Mouse (Mus musculus) intestine, embryonic 14.5 days (tissue): ENCODE data around the gene Aldh3b2. TPM values are rescaled to one million over a fixed set of nuclear protein-coding genes. Genes with fewer than 3 reads are reported as not detected.
A peak's percentile ranks its signal among the peaks of the same experiment; 100 is the strongest.

Experiments
- ATAC-seq: fragments of 200-750 bp; cut with Nextera tagmentation; replicated peaks from 2 replicates; pipeline ENCODE4 v1.8.0; 2017; ENCODE audit warnings: low read depth, moderate number of reproducible peaks, moderate TSS enrichment, moderate library complexity; ENCODE audit not compliant: low FRiP score, low TSS enrichment
- DNase-seq: peaks from one replicate; pipeline ENCODE4 v3.0.0-alpha.2; 2018; ENCODE audit warnings: low spot score
- H3K27ac ChIP-seq: fragments of 300-500 bp; sonication (generic); 2 replicates; pipeline ENCODE4 v1.5.1; 2014; ENCODE audit warnings: low read depth, mild to moderate bottlenecking, control low read depth
- H3K27me3 ChIP-seq: fragments of 300-500 bp; sonication (generic); replicated peaks from 2 replicates; pipeline ENCODE4 v1.6.1; 2014; ENCODE audit warnings: low read length, control low read depth; ENCODE audit not compliant: control insufficient read depth, insufficient read depth
- H3K36me3 ChIP-seq: fragments of 300-500 bp; sonication (generic); 2 replicates; pipeline ENCODE4 v1.6.1; 2014; ENCODE audit warnings: low read length, control low read depth; ENCODE audit not compliant: control insufficient read depth, insufficient read depth
- H3K4me1 ChIP-seq: fragments of 300-500 bp; sonication (generic); replicated peaks from 2 replicates; pipeline ENCODE4 v1.6.1; 2014; ENCODE audit warnings: low read length, control low read depth, mixed read lengths; ENCODE audit not compliant: control insufficient read depth, insufficient read depth
- H3K4me2 ChIP-seq: fragments of 300-500 bp; sonication (generic); 2 replicates; pipeline ENCODE4 v1.6.1; 2014; ENCODE audit warnings: low read length
- H3K4me3 ChIP-seq: fragments of 300-500 bp; sonication (generic); 2 replicates; pipeline ENCODE4 v1.5.1; 2014; ENCODE audit warnings: low read depth, low read length, control low read depth, mixed read lengths
- H3K9ac ChIP-seq: fragments of 300-500 bp; sonication (generic); 2 replicates; pipeline ENCODE4 v1.6.1; 2014; ENCODE audit warnings: mild to moderate bottlenecking, low read length
- H3K9me3 ChIP-seq: fragments of 300-500 bp; sonication (generic); 2 replicates; pipeline ENCODE4 v1.6.1; 2016; ENCODE audit warnings: low read length, control low read depth; ENCODE audit not compliant: control insufficient read depth
- WGBS: fragments of 180-500 bp; shearing (Covaris S2); extraction: QIAGEN DNeasy Blood & Tissue Kit; methylation state at CpG from one replicate; pipeline ENCODE4 v1.1.7; 2014; 5-methylcytosine and 5-hydroxymethylcytosine counted together
- polyA plus RNA-seq: library from polyadenylated mRNA; unstranded; fragments of >200 nt; fragmentation: Nextera tagmentation; extraction: Ambion mirVana; gene quantifications from 2 replicates; pipeline ENCODE4 v1.2.1, GENCODE M21; 2014

Gene Aldh3b2
- polyA plus RNA-seq, result 0.99 and 1.0 TPM in 2 replicates

GRCm38 (mm10) chr19:3972229-3972628 is at the start of gene Aldh3b2:
Gene Aldh3b2 (plus strand): TSS chr19:3972328.
- H3K4me2 ChIP-seq, result no peak within 1 kb of the TSS
- WGBS, result 20% methylated on average over 9 of the region's 9 CpGs
- H3K4me3 ChIP-seq, result no peak within 1 kb of the TSS

GRCm38 (mm10) chr19:3922661-3923371 is 49.3 kb upstream of the Aldh3b2 start:
- no peaks in the 10 kb centered on the region; the same call in 1 of the 2 replicates for H3K4me1 ChIP-seq
- no peaks in the 10 kb centered on the region for H3K27me3 ChIP-seq
- no peak overlapping the region for H3K4me2 ChIP-seq
- no peak overlapping the region for H3K4me3 ChIP-seq
- DNase-seq, result no peak
- WGBS, result 53% methylated on average over 10 of the region's 10 CpGs
- H3K9me3 ChIP-seq, result no peaks in the 10 kb centered on the region
- no peak overlapping the region for H3K9ac ChIP-seq
- no peak for ATAC-seq
- H3K36me3 ChIP-seq, result no peaks in the 10 kb centered on the region
- H3K27ac ChIP-seq, result no peak overlapping the region

More at GRCm38 (mm10) chr19:3972229-3972628, at the start of gene Aldh3b2:
- H3K9me3 ChIP-seq, result no peaks in the 10 kb centered on the region
- H3K36me3 ChIP-seq, result no peaks in the 10 kb centered on the region
- ATAC-seq (peak; percentile 64; the same call in 1 of the 2 replicates), DNase-seq (no peak)
- 0 out of 2 replicates have a peak, but pooled peaks cover 13% of the 10 kb centered on the region for H3K4me1 ChIP-seq
- H3K27ac ChIP-seq, result no peak within 1 kb of the TSS
- no peaks in the 10 kb centered on the region for H3K27me3 ChIP-seq
- H3K9ac ChIP-seq, result no peak within 1 kb of the TSS

DNA sequence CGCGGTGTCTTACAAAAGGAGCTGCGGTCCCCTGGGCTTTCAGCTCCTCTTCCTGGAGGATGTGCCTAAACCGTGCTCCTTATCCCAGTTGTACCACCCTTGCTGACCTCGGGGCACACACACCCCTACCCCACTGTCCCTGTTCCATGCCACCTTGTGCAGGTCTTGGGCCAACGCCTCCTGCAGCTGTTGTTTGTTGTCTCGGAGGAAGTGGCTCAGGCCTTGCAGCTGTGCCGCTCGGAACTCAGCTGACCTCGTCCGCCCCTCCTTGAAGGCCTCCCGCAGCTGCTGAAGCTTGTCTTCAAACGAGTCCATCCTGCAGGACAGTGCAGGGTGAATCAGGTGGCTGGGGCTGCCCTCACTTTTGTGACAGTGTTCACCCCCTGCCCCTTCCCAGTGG is 48.5 kb upstream of the Aldh3b2 start:
- no peak overlapping the region for H3K9ac ChIP-seq
- no peak overlapping the region for H3K4me3 ChIP-seq
- H3K27ac ChIP-seq, result 0 out of 2 replicates have a peak overlapping the region, but pooled peaks have one; percentile 34
- no peaks in the 10 kb centered on the region for H3K27me3 ChIP-seq
- 50% methylated on average over 13 of the region's 13 CpGs for WGBS
- no peak for ATAC-seq
- no peaks in the 10 kb centered on the region; the same call in 1 of the 2 replicates for H3K4me1 ChIP-seq
- H3K4me2 ChIP-seq, result no peak overlapping the region
- H3K36me3 ChIP-seq, result no peaks in the 10 kb centered on the region
- DNase-seq, result no peak
- H3K9me3 ChIP-seq, result no peaks in the 10 kb centered on the region

DNA sequence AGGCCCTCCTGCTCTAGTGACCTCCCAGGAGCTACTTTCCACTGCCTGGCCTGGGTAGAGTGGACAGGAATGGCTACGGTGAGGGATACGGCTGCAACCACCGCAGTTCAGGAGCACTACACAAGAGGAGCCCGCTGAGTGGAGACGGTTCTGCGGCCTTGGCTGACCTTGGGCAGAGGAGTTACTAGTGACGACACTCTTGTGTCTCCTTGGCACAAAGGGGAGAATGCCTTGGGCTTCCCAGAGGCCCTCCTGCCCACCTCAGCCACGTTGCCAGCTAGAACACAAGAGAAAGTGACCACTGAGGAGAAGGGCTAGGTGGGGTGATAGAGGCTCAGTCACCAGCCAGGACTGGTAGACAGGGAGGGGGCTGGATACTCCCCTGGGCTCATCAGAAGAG is 47.9 kb upstream of the Aldh3b2 start:
- no peak overlapping the region for H3K27ac ChIP-seq

GRCm38 (mm10) chr19:3924868-3925267 is 47.3 kb upstream of the Aldh3b2 start:
- DNase-seq (no peak), ATAC-seq (no peak)
- H3K27me3 ChIP-seq, result no peaks in the 10 kb centered on the region
- H3K4me1 ChIP-seq, result peaks cover 10% of the 10 kb centered on the region
- H3K4me2 ChIP-seq, result no peak overlapping the region
- WGBS, result 92% methylated on average over 7 of the region's 7 CpGs
- no peaks in the 10 kb centered on the region for H3K36me3 ChIP-seq
- no peak overlapping the region for H3K27ac ChIP-seq
- no peak overlapping the region for H3K9ac ChIP-seq
- H3K9me3 ChIP-seq, result no peaks in the 10 kb centered on the region
- no peak overlapping the region for H3K4me3 ChIP-seq

More for the DNA sequence above, 47.9 kb upstream of the Aldh3b2 start:
- H3K9ac ChIP-seq, result no peak overlapping the region
- no peaks in the 10 kb centered on the region for H3K36me3 ChIP-seq
- ATAC-seq (no peak), DNase-seq (no peak)
- no peaks in the 10 kb centered on the region for H3K27me3 ChIP-seq
- 72% methylated on average over 8 of the region's 8 CpGs for WGBS
- peaks cover 4% of the 10 kb centered on the region for H3K4me1 ChIP-seq
- H3K4me3 ChIP-seq, result no peak overlapping the region
- H3K9me3 ChIP-seq, result no peaks in the 10 kb centered on the region
- no peak overlapping the region for H3K4me2 ChIP-seq

DNA sequence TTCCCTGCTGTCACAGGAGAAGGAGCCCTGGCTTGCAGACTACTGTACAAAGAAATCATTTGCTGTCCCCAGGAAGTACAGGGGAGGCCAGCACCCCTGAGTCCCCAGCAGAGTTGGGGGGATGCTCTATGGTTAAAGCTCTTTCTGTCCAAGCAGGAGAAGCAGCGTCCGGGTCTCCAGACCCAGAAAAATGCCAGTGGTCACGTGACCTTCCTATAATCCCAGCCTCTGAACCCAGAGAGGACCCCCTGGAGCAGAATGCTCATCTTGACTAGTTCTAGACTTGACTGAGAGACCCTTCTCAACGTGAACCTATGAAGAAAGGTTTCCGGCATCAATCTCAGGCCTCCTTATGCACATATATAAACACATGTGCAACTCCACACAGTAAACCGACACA is 46.3 kb upstream of the Aldh3b2 start:
- peaks cover 10% of the 10 kb centered on the region for H3K4me1 ChIP-seq
- 77% methylated on average over 6 of the region's 6 CpGs for WGBS
- H3K4me3 ChIP-seq, result no peak overlapping the region
- no peaks in the 10 kb centered on the region for H3K9me3 ChIP-seq
- ATAC-seq (no peak), DNase-seq (no peak)
- no peaks in the 10 kb centered on the region for H3K27me3 ChIP-seq
- no peak overlapping the region for H3K27ac ChIP-seq
- no peak overlapping the region for H3K4me2 ChIP-seq
- no peak overlapping the region for H3K9ac ChIP-seq
- no peaks in the 10 kb centered on the region for H3K36me3 ChIP-seq

DNA sequence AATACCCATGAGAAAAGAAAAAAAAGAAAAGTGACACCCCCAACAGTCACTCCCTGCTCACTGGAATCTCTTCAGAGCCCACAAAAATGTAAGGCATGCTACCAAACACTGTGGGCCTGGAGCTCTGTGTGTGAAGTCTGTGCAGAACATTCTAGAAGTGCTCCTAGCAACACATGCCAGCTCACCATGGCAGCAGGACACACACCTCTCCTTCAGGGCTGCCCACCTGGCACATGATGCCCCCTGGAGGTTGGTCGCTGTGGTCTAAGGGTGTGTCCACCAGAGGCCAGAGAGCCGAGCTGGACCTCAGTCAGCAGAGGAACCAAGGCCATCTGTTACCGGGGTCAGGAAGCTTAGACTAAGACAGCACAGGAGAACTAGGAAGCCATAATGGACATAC is 45.8 kb upstream of the Aldh3b2 start:
- Histone ChIP-seq H3K9me3 (no peaks in the 10 kb centered on the region), H3K9ac (no peak overlapping the region), H3K4me1 (peaks cover 10% of the 10 kb centered on the region), H3K4me2 (no peak overlapping the region), H3K27me3 (no peaks in the 10 kb centered on the region), H3K4me3 (no peak overlapping the region), H3K27ac (no peak overlapping the region), H3K36me3 (no peaks in the 10 kb centered on the region)
- DNase-seq (no peak), ATAC-seq (no peak)
- WGBS, result 60% methylated on average over 3 of the region's 3 CpGs

- no peak for ATAC-seq
- 73% methylated on average over 6 of the region's 6 CpGs for WGBS
Measured at GRCm38 (mm10) chr19:3926685-3927084, 45.4 kb upstream of the Aldh3b2 start.

DNA sequence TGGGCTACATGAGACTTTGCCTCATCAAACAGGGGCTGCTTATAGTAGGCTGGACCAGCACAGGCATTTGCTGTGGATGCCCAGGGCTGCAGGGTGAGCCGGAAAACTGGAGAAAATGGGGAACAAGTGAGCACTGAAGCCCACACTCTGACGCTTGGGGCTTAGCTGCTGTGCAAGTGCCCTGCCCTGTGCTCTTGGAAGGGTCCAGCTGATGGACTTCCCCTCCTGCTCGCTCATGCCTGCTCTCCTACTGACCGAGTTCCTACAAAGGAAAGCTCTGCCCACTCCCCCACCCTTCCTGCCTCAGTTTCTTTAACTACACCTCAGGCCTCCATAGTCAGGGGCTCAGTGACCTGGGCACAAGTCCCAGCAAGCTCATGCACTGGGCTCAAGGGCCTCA is 44.1 kb upstream of the Aldh3b2 start:
- Histone ChIP-seq H3K4me2 (no peak overlapping the region), H3K4me1 (peaks cover 10% of the 10 kb centered on the region), H3K9me3 (no peaks in the 10 kb centered on the region), H3K36me3 (no peaks in the 10 kb centered on the region), H3K9ac (no peak overlapping the region), H3K27me3 (no peaks in the 10 kb centered on the region), H3K4me3 (no peak overlapping the region), H3K27ac (no peak overlapping the region)
- ATAC-seq (no peak), DNase-seq (no peak)
- 85% methylated on average over 4 of the region's 4 CpGs for WGBS

More at GRCm38 (mm10) chr19:3926685-3927084, 45.4 kb upstream of the Aldh3b2 start:
- Histone ChIP-seq H3K9ac (no peak overlapping the region), H3K4me2 (no peak overlapping the region), H3K4me3 (no peak overlapping the region), H3K27ac (no peak overlapping the region), H3K36me3 (no peaks in the 10 kb centered on the region), H3K9me3 (no peaks in the 10 kb centered on the region), H3K4me1 (peaks cover 10% of the 10 kb centered on the region), H3K27me3 (no peaks in the 10 kb centered on the region)
- no peak for DNase-seq
